Mouse (Mus musculus) ES-Bruce4 (cell line): ENCODE data around the gene Hopx.

ENCODE experiments used
- CTCF ChIP-seq: IDR thresholded peaks from one replicate; pipeline ENCODE4 v1.8.1; 2011; ENCODE audit warnings: low read depth, low read length
- EP300 ChIP-seq: IDR thresholded peaks from 2 replicates; pipeline ENCODE4 v1.6.1; 2011; ENCODE audit warnings: low read depth, low read length; ENCODE audit not compliant: insufficient read depth
- POLR2A ChIP-seq: IDR thresholded peaks from one replicate; pipeline ENCODE4 v1.8.1; 2011; ENCODE audit warnings: low read length; ENCODE audit not compliant: insufficient read depth

DNA sequence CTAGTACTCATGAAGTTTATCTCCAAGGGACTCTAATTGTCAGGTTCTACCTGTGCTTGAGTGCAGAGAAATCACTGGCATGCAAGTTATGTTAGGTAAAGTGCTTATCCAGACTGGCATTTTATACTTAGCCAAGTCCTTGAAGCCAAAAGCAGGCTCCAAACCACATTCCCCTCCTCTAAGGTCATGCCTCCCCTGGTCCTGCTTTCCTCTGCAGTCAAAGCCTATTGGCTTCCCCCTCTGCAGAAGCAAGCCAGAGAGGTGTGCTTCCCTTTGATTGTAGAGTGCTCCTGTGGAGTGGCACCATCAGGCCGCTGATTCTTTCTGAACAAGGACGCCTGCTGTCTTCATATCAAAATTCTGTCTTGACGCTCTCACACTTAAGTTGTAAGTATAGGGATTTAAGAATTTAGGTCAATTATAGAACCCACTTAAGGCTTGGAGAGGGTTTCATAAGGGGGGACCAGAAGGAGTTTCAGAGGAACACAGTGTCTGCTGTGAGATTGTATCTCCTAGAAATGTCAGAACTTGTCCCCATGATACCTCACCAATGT is 11.6 kb upstream of the Hopx start:
- TF ChIP-seq POLR2A (no peak), CTCF (no peak), EP300 (no peak)
